Mouse (Mus musculus) heart, adult 9 months (tissue): ENCODE results near the gene Tecta.

Experiments
- DNase-seq, 2 experiments: peaks; one replicate each; pipeline ENCODE4 v3.0.0; 2022; ENCODE audit warnings: low spot score in 2 of 2

Tecta gene

GRCm38 (mm10) chr9:42320616-42321015 lies 79.1 kb downstream of the Tecta start:
- DNase-seq, result no peak

GRCm38 (mm10) chr9:42318455-42318987 lies 81.2 kb downstream of the Tecta start:
- DNase-seq, result no peak

GRCm38 (mm10) chr9:42317337-42317736 lies 82.4 kb downstream of the Tecta start:
- DNase-seq, result no peak

- no peak for DNase-seq
These were observed 83.9 kb downstream of the Tecta start for GRCm38 (mm10) chr9:42315816-42316215.

GRCm38 (mm10) chr9:42314959-42315358 lies 84.8 kb downstream of the Tecta start:
- DNase-seq, result no peak

- no peak for DNase-seq
These were observed 85.3 kb downstream of the Tecta start for GRCm38 (mm10) chr9:42314388-42314787.

- DNase-seq, result no peak
These were observed 85.9 kb downstream of the Tecta start for GRCm38 (mm10) chr9:42313872-42314271.

- DNase-seq, result no peak
These were observed 88.4 kb downstream of the Tecta start for GRCm38 (mm10) chr9:42311311-42311710.

GRCm38 (mm10) chr9:42303894-42304293 lies 95.8 kb downstream of the Tecta start:
- no peak for DNase-seq

- no peak for DNase-seq
These were observed 98.6 kb downstream of the Tecta start for GRCm38 (mm10) chr9:42301082-42301633.

GRCm38 (mm10) chr9:42296297-42296922 lies 103.3 kb downstream of the Tecta start:
- DNase-seq, result no peak

GRCm38 (mm10) chr9:42294131-42294530 lies 105.6 kb downstream of the Tecta start:
- no peak for DNase-seq

- no peak for DNase-seq
These were observed 106.1 kb downstream of the Tecta start for GRCm38 (mm10) chr9:42293596-42293995.

- no peak for DNase-seq
These were observed 106.7 kb downstream of the Tecta start for GRCm38 (mm10) chr9:42293051-42293450.

GRCm38 (mm10) chr9:42279676-42280075 lies 120.1 kb downstream of the Tecta start:
- DNase-seq, result no peak
